13 mouse cellular contexts compared by ENCODE assay signal in genomic region chr1:153066387-153066781, GRCm38 (mm10).
DNase-seq lines count a peak whose midpoint lies in the region; ATAC-seq and TF ChIP-seq lines count a peak whose summit lies in the region.
"Had no signal": no experiment of that assay in that cellular context is flagged by ENCODE, and none has a peak within 500 bp of the region (broad histone marks: within the 10 kb centered on the region; RNA-seq: fewer than 3 reads in every experiment).

No protein-coding gene starts in this region.

- peak overlapping the region; percentile 87 for H3K27ac ChIP-seq in gastrocnemius, adult 2 months
- H3K27ac ChIP-seq in liver, embryonic 14.5 days: no peak overlapping the region
- H3K27ac ChIP-seq in liver, embryonic 11.5 days (ENCODE audit: low read depth, low read length): no peak overlapping the region
- H3K27ac ChIP-seq in MEL (ENCODE audit: control insufficient read depth, low read depth, low read length): no peak overlapping the region
- 0 out of 2 replicates have a peak overlapping the region, but pooled peaks have one; percentile 39 for H3K27ac ChIP-seq in small intestine, adult 2 months (ENCODE audit: insufficient read depth, low read depth, low read length)
- no peak overlapping the region for H3K27ac ChIP-seq in midbrain, embryonic 10.5 days (replicated peaks)
- H3K27ac ChIP-seq: embryonic facial prominence, embryonic 10.5 days; limb, embryonic 13.5 days had no signal

- WGBS in liver, embryonic 14.5 days (ENCODE audit: insufficient replicate concordance): 53% methylated on average over 4 of the region's 4 CpGs
- WGBS in liver, embryonic 11.5 days: 75% methylated on average over 4 of the region's 4 CpGs
- 80% methylated on average over 4 of the region's 4 CpGs for WGBS in small intestine, adult 2 months
- WGBS in midbrain, embryonic 10.5 days: 81% methylated on average over 4 of the region's 4 CpGs

- H3K36me3 ChIP-seq in liver, embryonic 14.5 days (replicated peaks; ENCODE audit: control insufficient read depth, insufficient read depth, low read depth): no peaks in the 10 kb centered on the region
- H3K36me3 ChIP-seq in liver, embryonic 11.5 days (ENCODE audit: control insufficient read depth, insufficient read depth, low read length): no peaks in the 10 kb centered on the region
- peaks cover 0 to 5% of the 10 kb centered on the region in 2 experiments; a peak in 2 of 4 replicates for H3K36me3 ChIP-seq in MEL (ENCODE audit: control insufficient read depth in 1 of 2, insufficient read depth in 2 of 2, low read length in 2 of 2)
- no peaks in the 10 kb centered on the region for H3K36me3 ChIP-seq in small intestine, adult 2 months (ENCODE audit: control insufficient read depth, insufficient read depth, low read length)
- no peaks in the 10 kb centered on the region for H3K36me3 ChIP-seq in midbrain, embryonic 10.5 days
- H3K36me3 ChIP-seq: embryonic facial prominence, embryonic 10.5 days; limb, embryonic 13.5 days; neural tube, embryonic 13.5 days had no signal

- DNase-seq in gastrocnemius, adult 2 months: no peak
- no peak for DNase-seq in gastrocnemius, postnatal 25 days
- no peak for DNase-seq in liver, embryonic 14.5 days (ENCODE audit: low read depth in 3 of 3, low spot score in 3 of 3)
- no peak for DNase-seq in liver, embryonic 11.5 days (ENCODE audit: low spot score)
- peak; percentile 65 for DNase-seq in MEL (ENCODE audit: low read depth, low spot score)
- no peak for DNase-seq in midbrain, embryonic 10.5 days (ENCODE audit: low spot score)
- DNase-seq in urinary bladder, postnatal 10 days (ENCODE audit: low spot score): no peak
- DNase-seq: retina, postnatal 1 day; thymus, postnatal 36 days had no signal

- no peak for ATAC-seq in liver, embryonic 14.5 days (ENCODE audit: insufficient read depth)
- no peak for ATAC-seq in liver, embryonic 11.5 days (replicated peaks; ENCODE audit: low FRiP score)

- TF ChIP-seq POLR2A in MEL (IDR thresholded peaks at IDR 0.05; ENCODE audit: control insufficient read depth in 1 of 2, insufficient read depth in 1 of 2, low read depth in 1 of 2, low read length in 2 of 2, poor library complexity in 1 of 2): no peak
- TF ChIP-seq POLR2A in small intestine, adult 2 months (IDR thresholded peaks at IDR 0.05; ENCODE audit: low read depth, low read length): no peak

- H3K79me2 ChIP-seq in MEL (ENCODE audit: control insufficient read depth, insufficient read depth, low read length, poor library complexity): no peaks in the 10 kb centered on the region

- peak; percentile 50 for TF ChIP-seq CTCF in gastrocnemius, adult 2 months (IDR thresholded peaks at IDR 0.05)
- TF ChIP-seq CTCF in liver, embryonic 14.5 days (IDR thresholded peaks at IDR 0.05; ENCODE audit: low read depth): peak; percentile 43
- TF ChIP-seq CTCF in MEL (IDR thresholded peaks at IDR 0.05 in 2 of 3, conservative IDR thresholded peaks at IDR 0.05 in 1 of 3; ENCODE audit: control insufficient read depth in 1 of 3, insufficient read depth in 1 of 3, low read depth in 2 of 3, low read length in 3 of 3, poor library complexity in 1 of 3, severe bottlenecking in 1 of 3): peak in 2 of 3 experiments; percentile 52 to 57; a peak in 4 of 6 replicates
- TF ChIP-seq CTCF in small intestine, adult 2 months (IDR thresholded peaks at IDR 0.05; ENCODE audit: extremely low read depth, insufficient read length, insufficient replicate concordance, low read depth, low read length): no peak

- peak; percentile 49 for TF ChIP-seq RAD21 in MEL (IDR thresholded peaks at IDR 0.05; ENCODE audit: low read depth, low read length)

- H3K4me1 ChIP-seq in liver, embryonic 14.5 days (replicated peaks; ENCODE audit: control insufficient read depth in 2 of 2, insufficient read depth in 2 of 2, low read length in 1 of 2): no peaks in the 10 kb centered on the region
- no peaks in the 10 kb centered on the region for H3K4me1 ChIP-seq in liver, embryonic 11.5 days (replicated peaks; ENCODE audit: control insufficient read depth, insufficient read depth, low read length)
- H3K4me1 ChIP-seq in MEL (ENCODE audit: control insufficient read depth in 1 of 2, insufficient read depth in 2 of 2, low read length in 2 of 2): peaks cover 4 to 8% of the 10 kb centered on the region in 2 experiments
- H3K4me1 ChIP-seq in small intestine, adult 2 months (ENCODE audit: control insufficient read depth, insufficient read depth, insufficient read length, low read length): no peaks in the 10 kb centered on the region; the same call in 1 of the 2 replicates
- peaks cover 8% of the 10 kb centered on the region for H3K4me1 ChIP-seq in midbrain, embryonic 10.5 days

- no peak overlapping the region for H3K4me3 ChIP-seq in gastrocnemius, adult 2 months
- no peak overlapping the region for H3K4me3 ChIP-seq in liver, embryonic 14.5 days (ENCODE audit: insufficient read depth in 1 of 2, low read depth in 2 of 2, low read length in 2 of 2)
- no peak overlapping the region for H3K4me3 ChIP-seq in liver, embryonic 11.5 days (ENCODE audit: low read depth, low read length)
- no peak overlapping the region for H3K4me3 ChIP-seq in MEL (ENCODE audit: control insufficient read depth in 1 of 2, insufficient read depth in 1 of 2, low read depth in 2 of 2, low read length in 2 of 2)
- no peak overlapping the region for H3K4me3 ChIP-seq in small intestine, adult 2 months (ENCODE audit: low read depth, low read length)
- H3K4me3 ChIP-seq in midbrain, embryonic 10.5 days: no peak overlapping the region
- H3K4me3 ChIP-seq: embryonic facial prominence, embryonic 10.5 days; limb, embryonic 13.5 days; neural tube, embryonic 13.5 days had no signal

- intact Hi-C loops in gastrocnemius, adult 2 months (cut with DNase I): no loop called here

- no peak overlapping the region for H3K4me2 ChIP-seq in liver, embryonic 14.5 days (ENCODE audit: low read depth)
- no peak overlapping the region for H3K4me2 ChIP-seq in liver, embryonic 11.5 days
- H3K4me2 ChIP-seq: limb, embryonic 13.5 days; neural tube, embryonic 13.5 days had no signal

- no peak overlapping the region for H3K9ac ChIP-seq in liver, embryonic 14.5 days (replicated peaks)
- no peak overlapping the region for H3K9ac ChIP-seq in liver, embryonic 11.5 days (ENCODE audit: low read depth, low read length)
- H3K9ac ChIP-seq in MEL (ENCODE audit: control insufficient read depth, low read depth, low read length, poor library complexity, severe bottlenecking): no peak overlapping the region
- H3K9ac ChIP-seq: limb, embryonic 13.5 days; neural tube, embryonic 13.5 days had no signal

- no peak for TF ChIP-seq EP300 in liver, embryonic 14.5 days (IDR thresholded peaks at IDR 0.05; ENCODE audit: low read depth)
- TF ChIP-seq EP300 in MEL (IDR thresholded peaks at IDR 0.05; ENCODE audit: low read depth in 1 of 2, low read length in 2 of 2): no peak

- peaks cover 2% of the 10 kb centered on the region for H3K27me3 ChIP-seq in liver, embryonic 14.5 days (ENCODE audit: control insufficient read depth, insufficient read depth, low read length)
- H3K27me3 ChIP-seq in liver, embryonic 11.5 days (replicated peaks; ENCODE audit: control insufficient read depth, insufficient read depth, low read length): peaks cover 4% of the 10 kb centered on the region
- no peaks in the 10 kb centered on the region for H3K27me3 ChIP-seq in MEL (ENCODE audit: control insufficient read depth in 1 of 2, insufficient read depth in 2 of 2, low read length in 2 of 2)
- H3K27me3 ChIP-seq in small intestine, adult 2 months (ENCODE audit: control insufficient read depth, insufficient read depth, low read length): no peaks in the 10 kb centered on the region
- peaks cover 14% of the 10 kb centered on the region for H3K27me3 ChIP-seq in midbrain, embryonic 10.5 days (ENCODE audit: low read depth, poor library complexity, severe bottlenecking)
- H3K27me3 ChIP-seq: limb, embryonic 13.5 days had no signal

- no peaks in the 10 kb centered on the region for H3K9me3 ChIP-seq in liver, embryonic 14.5 days (ENCODE audit: control insufficient read depth, low read length)
- H3K9me3 ChIP-seq in liver, embryonic 11.5 days (ENCODE audit: control insufficient read depth, low read length): no peaks in the 10 kb centered on the region
- no peaks in the 10 kb centered on the region for H3K9me3 ChIP-seq in MEL (replicated peaks; ENCODE audit: insufficient read depth, low read length)
- H3K9me3 ChIP-seq in midbrain, embryonic 10.5 days (replicated peaks): no peaks in the 10 kb centered on the region
- H3K9me3 ChIP-seq: embryonic facial prominence, embryonic 10.5 days; limb, embryonic 13.5 days; neural tube, embryonic 13.5 days had no signal

TF ChIP-seq in MEL, 35 proteins besides CTCF, POLR2A, EP300 and RAD21:
- TF ChIP-seq ZKSCAN1 (IDR thresholded peaks at IDR 0.05; ENCODE audit: low read depth, low read length): no peak
- no peak for TF ChIP-seq MYB (IDR thresholded peaks at IDR 0.05; ENCODE audit: low read depth, low read length)
- TF ChIP-seq BHLHE40 (IDR thresholded peaks at IDR 0.05; ENCODE audit: borderline replicate concordance, low read depth, low read length): no peak
- TF ChIP-seq ZC3H11A (IDR thresholded peaks at IDR 0.05; ENCODE audit: low read depth, low read length): peak; percentile 50
- TF ChIP-seq GATA1 (IDR thresholded peaks at IDR 0.05; ENCODE audit: low read depth, low read length): no peak
- no peak for TF ChIP-seq SIN3A (IDR thresholded peaks at IDR 0.05; ENCODE audit: low read length)
- no peak for TF ChIP-seq TCF12 (IDR thresholded peaks at IDR 0.05; ENCODE audit: low read depth, low read length)
- no peak for TF ChIP-seq NELFE (IDR thresholded peaks at IDR 0.05; ENCODE audit: low read depth, low read length)
- peak; percentile 59 for TF ChIP-seq SMC3 (IDR thresholded peaks at IDR 0.05; ENCODE audit: low read depth, low read length)
TF ChIP-seq in MEL: peak in this region for 2.

Comparison
In these comparisons a context has a peak if more than half of its experiments do, and no peak if none do; other contexts are left out.
1. H3K27ac ChIP-seq: peak in gastrocnemius, adult 2 months (single experiment) and small intestine, adult 2 months (single experiment); none in liver, embryonic 14.5 days (single experiment), liver, embryonic 11.5 days (single experiment), MEL (single experiment) and midbrain, embryonic 10.5 days (single experiment).